Mouse (Mus musculus) effector memory CD4-positive, alpha-beta T cell, adult 7 months (primary cell): ENCODE measurements around the gene Olfr55. TPM values are rescaled to one million over a fixed set of nuclear protein-coding genes. Genes with fewer than 3 reads are reported as not detected.

ENCODE experiments used
- polyA plus RNA-seq: library from polyadenylated mRNA; unstranded; fragments of 100-300 nt; shearing (Covaris generic); gene quantifications from one replicate; pipeline ENCODE4 v1.2.1, GENCODE M21; 2017

Gene Olfr55
- not detected for polyA plus RNA-seq

GRCm38 (mm10) chr17:33168147-33168546 lies at the start of gene Olfr55:
Gene Olfr55, plus strand, starts transcription at chr17:33168447.

GRCm38 (mm10) chr17:33139261-33139820 lies 28.9 kb upstream of the Olfr55 start, which contains the start of gene Morc2b:
Gene Morc2b, minus strand, starts transcription at chr17:33139683.

GRCm38 (mm10) chr17:33191002-33191401 lies 22.8 kb downstream of the Olfr55 start, which contains the start of gene Olfr239:
Gene Olfr239, plus strand, starts transcription at chr17:33191302.

GRCm38 (mm10) chr17:33221590-33221989 lies 53.3 kb downstream of the Olfr55 start, which contains the start of gene Olfr1564:
Gene Olfr1564, minus strand, starts transcription at chr17:33221690.

Other genes with a start within 250 kb of the Olfr55 start
- 40.3 TPM for gene Cyp4f13, start 221.0 kb upstream of the Olfr55 start, polyA plus RNA-seq
- 15.9 TPM for gene Zfp472, start 202.6 kb upstream of the Olfr55 start, polyA plus RNA-seq
- gene Zfp952, start 175.3 kb upstream of the Olfr55 start, polyA plus RNA-seq: 5.7 TPM
- 1.7 TPM for gene Zfp763, start 135.0 kb upstream of the Olfr55 start, polyA plus RNA-seq
- not detected for gene 4921501E09Rik, start 100.4 kb upstream of the Olfr55 start, polyA plus RNA-seq
- gene Zfp563, start 79.1 kb upstream of the Olfr55 start, polyA plus RNA-seq: 0.74 TPM
- gene Morc2b, start 28.8 kb upstream of the Olfr55 start, polyA plus RNA-seq: 0.20 TPM
- gene Olfr239, start 22.9 kb downstream of the Olfr55 start, polyA plus RNA-seq: not detected
- not detected for gene Olfr1564, start 53.2 kb downstream of the Olfr55 start, polyA plus RNA-seq
- 8.4 TPM for gene Zfp955a, start 86.7 kb downstream of the Olfr55 start, polyA plus RNA-seq
- not detected for gene Olfr63, start 96.2 kb downstream of the Olfr55 start, polyA plus RNA-seq
- gene Zfp955b, start 121.1 kb downstream of the Olfr55 start, polyA plus RNA-seq: 3.2 TPM
- gene Zfp81, start 190.4 kb downstream of the Olfr55 start, polyA plus RNA-seq: 7.6 TPM
- gene Zfp101, start 226.2 kb downstream of the Olfr55 start, polyA plus RNA-seq: 6.4 TPM